Mouse (Mus musculus) MEL (cell line): ENCODE results near the gene Pde4dip. TPM values are rescaled to one million over a fixed set of nuclear protein-coding genes. Genes with fewer than 3 reads are reported as not detected.
A peak's percentile ranks its signal among the peaks of the same experiment; 100 is the strongest.

ENCODE experiments used
- DNase-seq: peaks from one replicate; pipeline ENCODE4 v3.0.0; 2011; ENCODE audit warnings: low read depth, low spot score
- H3K27ac ChIP-seq: 2 replicates; pipeline ENCODE4 v1.5.1; 2012; ENCODE audit warnings: low read depth, mild to moderate bottlenecking, control low read depth, low read length, moderate library complexity; ENCODE audit not compliant: control insufficient read depth
- H3K27me3 ChIP-seq, 2 experiments: fragments of 150-350 bp in 1 of 2; sonication (generic) in 1 of 2; 2 replicates each; pipeline ENCODE4 v1.6.1; 2012; ENCODE audit warnings: low read length in 2 of 2, mild to moderate bottlenecking in 2 of 2, improper control_type of control experiment in 1 of 2, moderate library complexity in 1 of 2; ENCODE audit not compliant: insufficient read depth in 2 of 2, control insufficient read depth in 1 of 2
- H3K36me3 ChIP-seq, 2 experiments: 2 replicates each; pipeline ENCODE4 v1.6.1; 2012 to 2014; ENCODE audit warnings: low read length in 2 of 2, improper control_type of control experiment in 1 of 2, inconsistent platforms in 1 of 2, mild to moderate bottlenecking in 1 of 2; ENCODE audit not compliant: insufficient read depth in 2 of 2, control insufficient read depth in 1 of 2
- H3K4me1 ChIP-seq, 2 experiments: fragments of 150-350 bp in 1 of 2; sonication (generic) in 1 of 2; 2 replicates each; pipeline ENCODE4 v1.6.1; 2012; ENCODE audit warnings: low read length in 2 of 2, improper control_type of control experiment in 1 of 2, mild to moderate bottlenecking in 1 of 2; ENCODE audit not compliant: insufficient read depth in 2 of 2, control insufficient read depth in 1 of 2
- H3K4me3 ChIP-seq, 2 experiments: fragments of 150-350 bp in 1 of 2; sonication (generic) in 1 of 2; 2 replicates each; pipeline ENCODE4 v1.5.1; 2012; ENCODE audit warnings: low read depth in 2 of 2, low read length in 2 of 2, mild to moderate bottlenecking in 2 of 2, moderate library complexity in 2 of 2, control low read depth in 1 of 2, improper control_type of control experiment in 1 of 2; ENCODE audit not compliant: control insufficient read depth in 1 of 2, insufficient read depth in 1 of 2
- H3K79me2 ChIP-seq: 2 replicates; pipeline ENCODE4 v1.6.1; 2012; ENCODE audit warnings: mild to moderate bottlenecking, low read length, moderate library complexity; ENCODE audit not compliant: control insufficient read depth, poor library complexity, insufficient read depth
- H3K9ac ChIP-seq: 2 replicates; pipeline ENCODE4 v1.6.1; 2012; ENCODE audit warnings: low read depth, mild to moderate bottlenecking, control low read depth, low read length, moderate library complexity; ENCODE audit not compliant: control insufficient read depth, poor library complexity, severe bottlenecking
- H3K9me3 ChIP-seq: fragments of 150-350 bp; sonication (generic); replicated peaks from 2 replicates; pipeline ENCODE4 v1.6.1; 2012; ENCODE audit warnings: mild to moderate bottlenecking, low read length, improper control_type of control experiment, moderate library complexity; ENCODE audit not compliant: insufficient read depth
- BHLHE40 ChIP-seq: IDR thresholded peaks from 2 replicates; pipeline ENCODE4 v1.6.1; 2012; ENCODE audit warnings: low read depth, mild to moderate bottlenecking, inconsistent platforms, low read length, improper control_type of control experiment, borderline replicate concordance
- CHD1 ChIP-seq: IDR thresholded peaks from 2 replicates; pipeline ENCODE4 v1.6.1; 2012; ENCODE audit warnings: low read depth, mild to moderate bottlenecking, inconsistent platforms, low read length, improper control_type of control experiment
- CTCF ChIP-seq, 3 experiments: IDR thresholded peaks in 2 of 3; conservative IDR thresholded peaks in 1 of 3; 2 replicates each; pipeline ENCODE4 v1.5.1; 2011 to 2012; ENCODE audit warnings: low read length in 3 of 3, low read depth in 2 of 3, mild to moderate bottlenecking in 2 of 3, improper control_type of control experiment in 1 of 3, inconsistent platforms in 1 of 3, mixed read lengths in 1 of 3, moderate library complexity in 1 of 3; ENCODE audit not compliant: control insufficient read depth in 1 of 3, insufficient read depth in 1 of 3, poor library complexity in 1 of 3, severe bottlenecking in 1 of 3
- E2F4 ChIP-seq: IDR thresholded peaks from 2 replicates; pipeline ENCODE4 v1.6.1; 2011; ENCODE audit warnings: low read depth, low read length, improper control_type of control experiment, borderline replicate concordance
- GATA1 ChIP-seq: IDR thresholded peaks from 2 replicates; pipeline ENCODE4 v1.6.1; 2011; ENCODE audit warnings: low read depth, low read length, improper control_type of control experiment
- KAT2A ChIP-seq: conservative IDR thresholded peaks from 2 replicates; pipeline ENCODE4 v1.6.1; 2012; ENCODE audit warnings: low read depth, low read length, improper control_type of control experiment, inconsistent platforms
- MAFK ChIP-seq: IDR thresholded peaks from 2 replicates; pipeline ENCODE4 v1.6.1; 2011; ENCODE audit warnings: low read depth, mild to moderate bottlenecking, low read length, improper control_type of control experiment, borderline replicate concordance
- MXI1 ChIP-seq: IDR thresholded peaks from 2 replicates; pipeline ENCODE4 v1.6.1; 2011; ENCODE audit warnings: mild to moderate bottlenecking, low read depth, low read length, improper control_type of control experiment
- POLR2A ChIP-seq, 2 experiments: IDR thresholded peaks; 2 replicates each; pipeline ENCODE4 v1.6.1; 2011 to 2012; ENCODE audit warnings: low read length in 2 of 2, mild to moderate bottlenecking in 2 of 2, control low read depth in 1 of 2, improper control_type of control experiment in 1 of 2, low read depth in 1 of 2, moderate library complexity in 1 of 2; ENCODE audit not compliant: control insufficient read depth in 1 of 2, insufficient read depth in 1 of 2, poor library complexity in 1 of 2
- POLR2AphosphoS2 ChIP-seq: IDR thresholded peaks from 2 replicates; pipeline ENCODE4 v1.6.1; 2011; ENCODE audit warnings: low read length, improper control_type of control experiment
- RCOR1 ChIP-seq: IDR thresholded peaks from 2 replicates; pipeline ENCODE4 v1.6.1; 2012; ENCODE audit warnings: low read depth, mild to moderate bottlenecking, inconsistent platforms, low read length, improper control_type of control experiment
- SIN3A ChIP-seq: IDR thresholded peaks from 2 replicates; pipeline ENCODE4 v1.6.1; 2012; ENCODE audit warnings: low read length, improper control_type of control experiment, inconsistent platforms
- TAL1 ChIP-seq: IDR thresholded peaks from 2 replicates; pipeline ENCODE4 v1.6.1; 2012; ENCODE audit warnings: mild to moderate bottlenecking, inconsistent platforms, low read length, moderate library complexity, mixed read lengths
- TCF12 ChIP-seq: IDR thresholded peaks from 2 replicates; pipeline ENCODE4 v1.6.1; 2014; ENCODE audit warnings: low read depth, mild to moderate bottlenecking, inconsistent platforms, low read length, improper control_type of control experiment, moderate library complexity
- UBTF ChIP-seq: IDR thresholded peaks from 2 replicates; pipeline ENCODE4 v1.6.1; 2012; ENCODE audit warnings: low read depth, mild to moderate bottlenecking, inconsistent platforms, low read length, improper control_type of control experiment, moderate library complexity, borderline replicate concordance; ENCODE audit not compliant: insufficient read depth
- USF1 ChIP-seq: IDR thresholded peaks from 2 replicates; pipeline ENCODE4 v1.6.1; 2014; ENCODE audit warnings: low read depth, mild to moderate bottlenecking, inconsistent platforms, low read length, improper control_type of control experiment, moderate library complexity
- USF2 ChIP-seq, 2 experiments: IDR thresholded peaks; 2 replicates each; pipeline ENCODE4 v1.6.1; 2011 to 2012; ENCODE audit warnings: improper control_type of control experiment in 2 of 2, low read length in 2 of 2, borderline replicate concordance in 1 of 2, inconsistent platforms in 1 of 2, low read depth in 1 of 2, mild to moderate bottlenecking in 1 of 2; ENCODE audit not compliant: insufficient read depth in 1 of 2
- ZC3H11A ChIP-seq: IDR thresholded peaks from 2 replicates; pipeline ENCODE4 v1.6.1; 2012; ENCODE audit warnings: low read depth, mild to moderate bottlenecking, inconsistent platforms, low read length, improper control_type of control experiment
- ZKSCAN1 ChIP-seq: IDR thresholded peaks from 2 replicates; pipeline ENCODE4 v1.6.1; 2012; ENCODE audit warnings: low read depth, mild to moderate bottlenecking, inconsistent platforms, low read length, improper control_type of control experiment, moderate library complexity
- ZMIZ1 ChIP-seq: IDR thresholded peaks from 2 replicates; pipeline ENCODE4 v1.6.1; 2012; ENCODE audit warnings: low read depth, mild to moderate bottlenecking, inconsistent platforms, low read length, improper control_type of control experiment, moderate library complexity
- polyA plus RNA-seq, 2 experiments: library from polyadenylated mRNA; stranded (reverse) in 1 of 2; unstranded in 1 of 2; fragments of >175 nt in 1 of 2; fragments of >200 nt in 1 of 2; gene quantifications; 2 replicates each; pipeline versions ENCODE4 v1.2.1 to v1.2.4; 2012; ENCODE audit warnings: low replicate concordance in 2 of 2, low read depth in 1 of 2; ENCODE audit not compliant: insufficient read length in 2 of 2, insufficient read depth in 1 of 2, missing spikeins in 1 of 2
- total RNA-seq: library from RNA; depleted of rRNA; stranded (reverse); fragments of 300-350 nt; gene quantifications from 2 replicates; pipeline ENCODE4 v1.2.3, GENCODE M21; 2012

Pde4dip gene
- total and polyA plus RNA-seq, 3 experiments, result 47.6 to 52.4 TPM; not detected in 1

DNA sequence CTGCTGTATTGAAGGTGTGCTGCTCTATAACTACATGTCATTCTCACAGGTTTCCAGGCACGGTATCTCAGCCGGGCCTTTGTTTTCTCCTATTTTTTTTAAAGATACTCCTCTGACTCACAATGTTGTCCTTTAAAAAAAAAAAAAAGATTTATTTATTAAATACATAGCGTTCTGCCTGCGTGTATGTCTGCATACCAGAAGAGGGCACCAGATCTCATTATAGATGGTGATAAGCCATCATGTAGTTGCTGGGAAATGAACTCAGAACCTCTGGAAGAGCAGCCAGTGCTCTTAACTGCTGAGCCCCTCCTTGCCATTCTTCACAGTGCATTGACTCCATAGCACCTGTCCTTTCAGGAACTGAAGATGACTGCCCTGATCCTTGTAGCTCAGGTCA, 26.6 kb upstream of the Pde4dip start (continued):
- TF ChIP-seq GATA1 (peak; percentile 68), MXI1 (no peak), MAFK (no peak), ZMIZ1 (no peak), USF2 (IDR thresholded peaks at IDR 0.05; ENCODE audit: borderline replicate concordance in 1 of 2, insufficient read depth in 1 of 2, low read depth in 1 of 2, low read length in 2 of 2) (no peak), CHD1 (no peak), RCOR1 (no peak), POLR2A (IDR thresholded peaks at IDR 0.05; ENCODE audit: control insufficient read depth in 1 of 2, insufficient read depth in 1 of 2, low read depth in 1 of 2, low read length in 2 of 2, poor library complexity in 1 of 2) (no peak)
- TF ChIP-seq, all 39 proteins: peak for 6

- TF ChIP-seq CTCF (IDR thresholded peaks at IDR 0.05 in 2 of 3, conservative IDR thresholded peaks at IDR 0.05 in 1 of 3; ENCODE audit: control insufficient read depth in 1 of 3, insufficient read depth in 1 of 3, low read depth in 2 of 3, low read length in 3 of 3, poor library complexity in 1 of 3, severe bottlenecking in 1 of 3) (no peak), BHLHE40 (no peak), TCF12 (no peak), SIN3A (no peak), E2F4 (no peak), USF1 (no peak), CHD1 (no peak), KAT2A (no peak), TAL1 (no peak), UBTF (no peak), POLR2AphosphoS2 (no peak), POLR2A (IDR thresholded peaks at IDR 0.05; ENCODE audit: control insufficient read depth in 1 of 2, insufficient read depth in 1 of 2, low read depth in 1 of 2, low read length in 2 of 2, poor library complexity in 1 of 2) (no peak), ZC3H11A (no peak), ZKSCAN1 (no peak)
- no peaks in the 10 kb centered on the region for H3K27me3 ChIP-seq
- no peak overlapping the region for H3K9ac ChIP-seq
- no peak for DNase-seq
- peaks cover 0 to 11% of the 10 kb centered on the region in 2 experiments; a peak in 2 of 4 replicates for H3K36me3 ChIP-seq
- no peak overlapping the region for H3K4me3 ChIP-seq
- H3K4me1 ChIP-seq, result no peaks in the 10 kb centered on the region
- no peaks in the 10 kb centered on the region for H3K9me3 ChIP-seq
- H3K27ac ChIP-seq, result no peak overlapping the region
- 0 out of 2 replicates have a peak, but pooled peaks cover 2% of the 10 kb centered on the region for H3K79me2 ChIP-seq
Observed at GRCm38 (mm10) chr3:97911093-97911492, 22.6 kb upstream of the Pde4dip start.
